Mouse (Mus musculus) urinary bladder, postnatal 14 days (tissue): ENCODE measurements around the gene Dnmt3a.
A peak's percentile ranks its signal among the peaks of the same experiment; 100 is the strongest.

Experiments used
- DNase-seq: peaks from one replicate; pipeline ENCODE4 v3.0.0; 2021; ENCODE audit warnings: low spot score

The Dnmt3a gene

GRCm38 (mm10) chr12:3823408-3823807 is 17.6 kb downstream of the Dnmt3a start:
- no peak for DNase-seq

- no peak for DNase-seq
Measured at GRCm38 (mm10) chr12:3824906-3825713, 19.3 kb downstream of the Dnmt3a start.

GRCm38 (mm10) chr12:3825714-3826080 is 19.9 kb downstream of the Dnmt3a start:
- DNase-seq = no peak

- no peak for DNase-seq
Measured at GRCm38 (mm10) chr12:3827771-3828170, 22.0 kb downstream of the Dnmt3a start.

GRCm38 (mm10) chr12:3833059-3833760 is 27.4 kb downstream of the Dnmt3a start:
- DNase-seq = no peak

- peak; percentile 55 for DNase-seq
Measured at GRCm38 (mm10) chr12:3833851-3834273, 28.1 kb downstream of the Dnmt3a start.

- DNase-seq = no peak
Measured at GRCm38 (mm10) chr12:3834373-3835314, 28.8 kb downstream of the Dnmt3a start.

GRCm38 (mm10) chr12:3835576-3835975 is 29.8 kb downstream of the Dnmt3a start:
- no peak for DNase-seq

- DNase-seq = no peak
Measured at GRCm38 (mm10) chr12:3837081-3837832, 31.4 kb downstream of the Dnmt3a start.

- DNase-seq = no peak
Measured at GRCm38 (mm10) chr12:3838009-3838408, 32.2 kb downstream of the Dnmt3a start.

GRCm38 (mm10) chr12:3839662-3840061 is 33.9 kb downstream of the Dnmt3a start:
- no peak for DNase-seq

GRCm38 (mm10) chr12:3841121-3841520 is 35.3 kb downstream of the Dnmt3a start:
- DNase-seq = peak; percentile 52

GRCm38 (mm10) chr12:3842843-3843242 is 37.0 kb downstream of the Dnmt3a start:
- no peak for DNase-seq

GRCm38 (mm10) chr12:3843371-3843861 is 37.6 kb downstream of the Dnmt3a start:
- no peak for DNase-seq

- no peak for DNase-seq
Measured at GRCm38 (mm10) chr12:3843918-3844317, 38.1 kb downstream of the Dnmt3a start.

GRCm38 (mm10) chr12:3844335-3844734 is 38.5 kb downstream of the Dnmt3a start:
- DNase-seq = no peak

GRCm38 (mm10) chr12:3849481-3849880 is 43.7 kb downstream of the Dnmt3a start:
- DNase-seq = no peak

GRCm38 (mm10) chr12:3850165-3850564 is 44.4 kb downstream of the Dnmt3a start:
- no peak for DNase-seq

- DNase-seq = no peak
Measured at GRCm38 (mm10) chr12:3850731-3851130, 44.9 kb downstream of the Dnmt3a start.

- DNase-seq = no peak
Measured at GRCm38 (mm10) chr12:3851179-3851578, 45.4 kb downstream of the Dnmt3a start.

GRCm38 (mm10) chr12:3852521-3852920 is 46.7 kb downstream of the Dnmt3a start:
- DNase-seq = no peak
